Mouse (Mus musculus): Measurements from ENCODE around the gene Itm2b. TPM values are rescaled to one million over a fixed set of nuclear protein-coding genes. Genes with fewer than 3 reads are reported as not detected.

Itm2b gene
- polyA plus RNA-seq, 1 experiment from 2014 or later, result 513 TPM

DNA sequence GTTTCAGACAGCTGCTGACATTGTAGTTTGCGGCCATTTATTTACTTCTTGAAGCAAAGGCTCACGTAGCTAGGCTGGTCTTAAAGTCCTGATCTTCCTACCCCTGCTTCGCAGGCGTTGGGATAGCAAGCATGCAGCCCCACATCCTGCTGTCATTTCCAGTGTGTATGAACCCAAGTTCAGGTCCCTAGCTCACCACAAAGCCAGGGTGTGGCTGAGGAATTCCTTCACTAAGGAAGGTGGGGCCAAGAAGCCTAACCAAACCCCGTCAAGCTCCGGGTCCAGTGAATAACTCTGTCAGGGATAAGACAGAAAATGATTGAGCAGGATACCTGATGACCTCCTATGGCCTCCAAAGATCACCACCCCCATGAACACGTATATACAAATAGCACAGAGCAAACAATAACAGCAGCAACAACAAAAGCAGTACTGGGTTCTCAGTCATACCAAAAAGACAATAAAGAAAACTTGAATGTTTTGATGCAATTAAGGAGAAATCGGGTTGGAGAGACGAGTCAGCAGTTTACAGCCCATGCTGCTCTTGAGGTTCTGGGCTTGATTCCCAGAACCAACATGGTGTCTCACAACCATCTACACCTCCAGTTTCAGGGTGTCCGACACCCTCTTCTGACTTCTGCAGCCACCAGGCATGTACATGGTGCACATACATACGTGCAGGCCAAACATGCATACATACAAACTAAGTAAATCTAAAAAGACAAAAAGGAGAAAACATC is 17.4 kb upstream of the Itm2b start:
- no peaks in the 10 kb centered on the region for H3K27me3 ChIP-seq (ENCODE audit: control insufficient read depth, insufficient read depth, low read length)
- peaks cover 21% of the 10 kb centered on the region for H3K4me1 ChIP-seq (ENCODE audit: control insufficient read depth, insufficient read depth, low read length)
- H3K36me3 ChIP-seq (ENCODE audit: control insufficient read depth, insufficient read depth, low read length), result no peaks in the 10 kb centered on the region
- no peak overlapping the region for H3K4me2 ChIP-seq
- 68% methylated on average over 11 of the region's 11 CpGs for WGBS (ENCODE audit: insufficient replicate concordance)
- no peak overlapping the region for H3K9ac ChIP-seq (ENCODE audit: low read depth, low read length)
- no peak overlapping the region for H3K4me3 ChIP-seq (ENCODE audit: low read depth, low read length)
- H3K27ac ChIP-seq (ENCODE audit: low read depth, low read length), result no peak overlapping the region
- H3K9me3 ChIP-seq (replicated peaks; ENCODE audit: control insufficient read depth, low read length), result no peaks in the 10 kb centered on the region
- no peak for ATAC-seq (replicated peaks; ENCODE audit: insufficient number of reproducible peaks, low FRiP score, low TSS enrichment)

DNA sequence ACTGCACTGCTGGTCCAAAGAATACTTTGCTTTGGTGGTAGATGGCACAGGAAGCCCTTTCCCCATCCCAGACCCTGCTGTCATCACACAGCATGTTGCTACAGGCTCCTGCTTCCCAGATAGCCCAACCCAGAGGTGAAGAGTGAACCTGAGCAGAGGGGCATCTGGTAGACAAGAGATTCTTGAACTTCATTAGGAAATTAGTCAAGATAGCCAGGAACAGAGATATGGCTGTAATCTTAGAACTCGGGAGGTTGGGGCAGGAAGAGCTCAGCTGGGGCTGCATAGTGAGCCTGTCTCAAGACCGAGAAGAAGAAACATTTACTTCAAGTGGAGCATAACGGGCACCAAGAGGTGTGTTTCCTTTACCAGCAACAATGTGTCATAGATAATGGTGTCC is 16.3 kb upstream of the Itm2b start:
- Histone ChIP-seq H3K27ac (ENCODE audit: low read depth, low read length) (no peak overlapping the region), H3K27me3 (ENCODE audit: control insufficient read depth, insufficient read depth, low read length) (no peaks in the 10 kb centered on the region), H3K4me2 (no peak overlapping the region), H3K4me1 (ENCODE audit: control insufficient read depth, insufficient read depth, low read length) (peaks cover 21% of the 10 kb centered on the region), H3K36me3 (ENCODE audit: control insufficient read depth, insufficient read depth, low read length) (no peaks in the 10 kb centered on the region), H3K9ac (ENCODE audit: low read depth, low read length) (no peak overlapping the region), H3K4me3 (ENCODE audit: low read depth, low read length) (no peak overlapping the region), H3K9me3 (replicated peaks; ENCODE audit: control insufficient read depth, low read length) (no peaks in the 10 kb centered on the region)
- ATAC-seq (replicated peaks; ENCODE audit: insufficient number of reproducible peaks, low FRiP score, low TSS enrichment), result no peak
- WGBS (ENCODE audit: insufficient replicate concordance), result 12% methylated on average over 3 of the region's 3 CpGs

- Histone ChIP-seq H3K4me2 (peak overlapping the region; percentile 24), H3K9ac (ENCODE audit: low read depth, low read length) (0 out of 2 replicates have a peak overlapping the region, but pooled peaks have one; percentile 43), H3K4me3 (ENCODE audit: low read depth, low read length) (no peak overlapping the region), H3K9me3 (replicated peaks; ENCODE audit: control insufficient read depth, low read length) (no peaks in the 10 kb centered on the region), H3K27ac (ENCODE audit: low read depth, low read length) (peak overlapping the region; percentile 50; the same call in 1 of the 2 replicates), H3K27me3 (ENCODE audit: control insufficient read depth, insufficient read depth, low read length) (no peaks in the 10 kb centered on the region), H3K4me1 (ENCODE audit: control insufficient read depth, insufficient read depth, low read length) (peaks cover 21% of the 10 kb centered on the region), H3K36me3 (ENCODE audit: control insufficient read depth, insufficient read depth, low read length) (no peaks in the 10 kb centered on the region)
- 17% methylated on average over 15 of the region's 15 CpGs for WGBS (ENCODE audit: insufficient replicate concordance)
- no peak for ATAC-seq (replicated peaks; ENCODE audit: insufficient number of reproducible peaks, low FRiP score, low TSS enrichment)
Measured at GRCm38 (mm10) chr14:73399866-73400618, 15.0 kb upstream of the Itm2b start.

DNA sequence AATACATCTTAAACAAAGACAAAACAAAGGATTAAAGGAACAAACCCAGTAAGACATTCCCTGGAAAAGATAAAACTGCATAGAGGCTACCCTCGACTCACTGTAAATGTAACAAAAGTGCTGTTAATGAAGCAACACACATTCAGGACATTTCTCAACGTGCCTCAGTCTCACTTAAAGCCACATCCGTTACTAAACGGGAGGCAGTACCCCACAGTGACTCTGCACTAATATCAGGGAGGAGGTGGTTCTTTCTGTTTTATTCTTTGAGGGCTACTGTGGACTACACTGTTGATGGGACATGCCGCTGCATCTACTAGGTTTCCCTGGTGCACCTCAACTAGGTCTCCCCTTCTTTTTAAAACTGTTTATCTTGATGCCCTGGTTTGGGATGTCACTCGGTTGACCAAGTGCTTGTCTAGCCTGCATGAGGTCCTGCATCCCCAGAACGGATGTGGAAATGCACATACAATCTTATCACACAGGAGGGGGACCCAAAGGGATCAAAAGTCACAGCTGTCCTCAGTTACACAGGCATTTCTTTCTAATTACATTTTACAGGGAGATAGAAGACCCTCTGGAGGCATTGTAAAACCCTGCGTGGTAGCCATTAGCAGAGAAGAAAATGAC is 13.4 kb upstream of the Itm2b start:
- Histone ChIP-seq H3K27me3 (ENCODE audit: control insufficient read depth, insufficient read depth, low read length) (no peaks in the 10 kb centered on the region), H3K4me2 (no peak overlapping the region), H3K4me3 (ENCODE audit: low read depth, low read length) (no peak overlapping the region), H3K9me3 (replicated peaks; ENCODE audit: control insufficient read depth, low read length) (no peaks in the 10 kb centered on the region), H3K27ac (ENCODE audit: low read depth, low read length) (no peak overlapping the region), H3K9ac (ENCODE audit: low read depth, low read length) (no peak overlapping the region), H3K36me3 (ENCODE audit: control insufficient read depth, insufficient read depth, low read length) (no peaks in the 10 kb centered on the region), H3K4me1 (ENCODE audit: control insufficient read depth, insufficient read depth, low read length) (peaks cover 23% of the 10 kb centered on the region)
- 58% methylated on average over 8 of the region's 8 CpGs for WGBS (ENCODE audit: insufficient replicate concordance)
- ATAC-seq (replicated peaks; ENCODE audit: insufficient number of reproducible peaks, low FRiP score, low TSS enrichment), result no peak

DNA sequence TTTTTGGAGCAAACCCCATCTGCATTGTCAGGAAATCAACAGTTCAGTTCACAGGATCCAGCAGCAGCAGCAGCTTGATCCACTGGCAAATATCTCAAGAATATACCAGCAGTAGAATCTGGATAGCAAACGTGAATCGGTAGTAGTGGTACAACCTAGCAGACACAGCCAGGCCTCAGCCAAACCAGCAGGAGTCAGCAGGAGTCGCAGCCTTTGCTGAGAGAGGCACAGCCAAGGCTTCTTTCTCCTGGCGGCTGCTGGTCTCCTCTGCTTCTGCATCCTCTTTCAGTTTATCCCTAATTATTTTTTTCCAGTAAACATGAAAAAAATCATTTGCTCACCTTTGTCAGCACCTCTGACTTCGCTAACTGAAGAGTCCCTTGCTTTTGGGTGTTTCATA is 10.7 kb upstream of the Itm2b start:
- ATAC-seq (replicated peaks; ENCODE audit: insufficient number of reproducible peaks, low FRiP score, low TSS enrichment), result no peak
- Histone ChIP-seq H3K4me2 (no peak overlapping the region), H3K4me3 (ENCODE audit: low read depth, low read length) (no peak overlapping the region), H3K36me3 (ENCODE audit: control insufficient read depth, insufficient read depth, low read length) (no peaks in the 10 kb centered on the region), H3K27ac (ENCODE audit: low read depth, low read length) (no peak overlapping the region), H3K9me3 (replicated peaks; ENCODE audit: control insufficient read depth, low read length) (no peaks in the 10 kb centered on the region), H3K9ac (ENCODE audit: low read depth, low read length) (no peak overlapping the region), H3K4me1 (ENCODE audit: control insufficient read depth, insufficient read depth, low read length) (peaks cover 16% of the 10 kb centered on the region), H3K27me3 (ENCODE audit: control insufficient read depth, insufficient read depth, low read length) (no peaks in the 10 kb centered on the region)
- WGBS (ENCODE audit: insufficient replicate concordance), result 58% methylated on average over 5 of the region's 5 CpGs

GRCm38 (mm10) chr14:73394263-73395006 is 9.3 kb upstream of the Itm2b start:
- Histone ChIP-seq H3K27me3 (ENCODE audit: control insufficient read depth, insufficient read depth, low read length) (no peaks in the 10 kb centered on the region), H3K27ac (ENCODE audit: low read depth, low read length) (no peak overlapping the region), H3K4me3 (ENCODE audit: low read depth, low read length) (no peak overlapping the region), H3K4me2 (no peak overlapping the region), H3K9me3 (replicated peaks; ENCODE audit: control insufficient read depth, low read length) (no peaks in the 10 kb centered on the region), H3K36me3 (ENCODE audit: control insufficient read depth, insufficient read depth, low read length) (no peaks in the 10 kb centered on the region), H3K4me1 (ENCODE audit: control insufficient read depth, insufficient read depth, low read length) (peaks cover 12% of the 10 kb centered on the region), H3K9ac (ENCODE audit: low read depth, low read length) (no peak overlapping the region)
- ATAC-seq (replicated peaks; ENCODE audit: insufficient number of reproducible peaks, low FRiP score, low TSS enrichment), result no peak
- WGBS (ENCODE audit: insufficient replicate concordance), result 57% methylated on average over 5 of the region's 5 CpGs

DNA sequence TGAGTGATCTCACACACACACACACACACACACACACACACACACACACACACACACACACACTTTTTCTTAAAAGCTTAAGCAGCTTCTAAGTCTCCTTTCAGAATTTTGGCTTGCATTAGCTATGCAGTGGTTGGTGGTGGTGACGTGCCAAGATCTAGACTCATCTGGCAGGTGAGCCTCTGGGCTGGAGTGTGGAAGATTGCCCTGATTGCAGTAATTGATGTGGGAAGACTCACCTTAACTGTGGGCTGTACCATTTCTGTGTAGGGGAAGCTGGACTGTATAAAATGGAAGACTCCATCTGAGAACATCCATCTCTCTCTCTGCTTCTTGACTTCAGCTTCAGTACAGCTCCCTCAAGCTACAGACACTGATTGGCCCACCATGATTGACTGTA is 6.4 kb upstream of the Itm2b start:
- Histone ChIP-seq H3K9me3 (replicated peaks; ENCODE audit: control insufficient read depth, low read length) (no peaks in the 10 kb centered on the region), H3K4me1 (ENCODE audit: control insufficient read depth, insufficient read depth, low read length) (0 out of 2 replicates have a peak, but pooled peaks cover 2% of the 10 kb centered on the region), H3K4me2 (no peak overlapping the region), H3K36me3 (ENCODE audit: control insufficient read depth, insufficient read depth, low read length) (no peaks in the 10 kb centered on the region), H3K9ac (ENCODE audit: low read depth, low read length) (no peak overlapping the region), H3K4me3 (ENCODE audit: low read depth, low read length) (no peak overlapping the region), H3K27ac (ENCODE audit: low read depth, low read length) (no peak overlapping the region), H3K27me3 (ENCODE audit: control insufficient read depth, insufficient read depth, low read length) (no peaks in the 10 kb centered on the region)
- ATAC-seq (replicated peaks; ENCODE audit: insufficient number of reproducible peaks, low FRiP score, low TSS enrichment), result no peak
- 62% methylated on average over 1 of the region's 1 CpGs for WGBS (ENCODE audit: insufficient replicate concordance)

DNA sequence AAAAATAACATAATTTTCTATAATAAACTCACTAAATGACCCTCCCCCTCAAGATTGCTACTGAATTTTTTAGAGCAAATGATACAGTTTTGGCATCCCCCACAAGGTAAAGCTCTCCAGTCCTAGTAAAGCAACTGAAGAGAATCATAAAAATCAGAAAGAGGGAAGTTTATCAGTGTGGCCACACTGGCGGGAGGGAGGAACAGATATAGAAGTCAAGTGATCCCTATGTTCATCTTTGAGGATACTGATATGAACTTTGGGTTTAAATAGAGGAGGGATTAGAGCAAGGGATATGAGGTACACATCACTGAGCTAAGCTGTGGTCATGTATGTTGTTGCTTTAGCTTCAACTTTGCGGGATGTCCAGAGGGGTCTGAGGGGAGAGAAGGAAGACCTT is 5.1 kb upstream of the Itm2b start:
- Histone ChIP-seq H3K4me3 (ENCODE audit: low read depth, low read length) (no peak overlapping the region), H3K36me3 (ENCODE audit: control insufficient read depth, insufficient read depth, low read length) (no peaks in the 10 kb centered on the region), H3K4me2 (no peak overlapping the region), H3K27me3 (ENCODE audit: control insufficient read depth, insufficient read depth, low read length) (no peaks in the 10 kb centered on the region), H3K27ac (ENCODE audit: low read depth, low read length) (no peak overlapping the region), H3K4me1 (ENCODE audit: control insufficient read depth, insufficient read depth, low read length) (0 out of 2 replicates have a peak, but pooled peaks cover 2% of the 10 kb centered on the region), H3K9ac (ENCODE audit: low read depth, low read length) (no peak overlapping the region), H3K9me3 (replicated peaks; ENCODE audit: control insufficient read depth, low read length) (no peaks in the 10 kb centered on the region)
- ATAC-seq (replicated peaks; ENCODE audit: insufficient number of reproducible peaks, low FRiP score, low TSS enrichment), result no peak
- WGBS (ENCODE audit: insufficient replicate concordance), result 71% methylated on average over 2 of the region's 2 CpGs
